Mouse (Mus musculus): ENCODE measurements around the gene Stx6. TPM values are rescaled to one million over a fixed set of nuclear protein-coding genes. Genes with fewer than 3 reads are reported as not detected.
"Not testable (repeated sequence)": the region's sequence is repeated elsewhere in the genome, so short reads cannot be mapped to it uniquely, and the experiment has no call there.

The Stx6 gene
- total RNA-seq, 2 experiments from 2014 or later: 84.5 to 90.1 TPM

DNA sequence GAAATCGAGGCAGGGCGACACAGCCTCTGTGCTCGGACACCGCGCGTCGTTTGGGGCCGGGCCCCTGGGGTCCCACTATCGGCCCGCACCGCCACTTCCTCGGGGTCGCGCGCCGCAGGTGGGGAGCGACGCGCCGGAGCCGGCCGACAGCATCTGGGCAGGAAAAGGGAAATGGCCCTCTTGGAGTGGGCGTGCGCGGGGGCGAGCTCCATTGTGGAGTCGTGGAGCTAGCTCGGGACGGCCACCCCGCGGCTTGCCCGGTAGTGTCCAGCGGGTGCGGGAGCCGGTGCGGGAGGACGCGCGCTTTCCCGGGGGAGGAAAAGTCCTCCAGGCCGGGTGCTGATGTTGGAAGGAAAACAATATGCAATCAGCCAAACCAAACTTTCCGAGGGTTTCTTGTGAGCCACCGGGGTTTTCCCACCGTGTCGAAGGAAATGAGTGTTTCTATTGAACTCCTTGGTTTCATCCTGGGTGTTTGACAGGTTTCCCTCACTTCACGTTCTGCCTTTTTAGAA, 512 bp downstream of the Stx6 start:
- DNase-seq (ENCODE audit: low spot score in 2 of 2): peak in 1 of 2 experiments; percentile 64

DNA sequence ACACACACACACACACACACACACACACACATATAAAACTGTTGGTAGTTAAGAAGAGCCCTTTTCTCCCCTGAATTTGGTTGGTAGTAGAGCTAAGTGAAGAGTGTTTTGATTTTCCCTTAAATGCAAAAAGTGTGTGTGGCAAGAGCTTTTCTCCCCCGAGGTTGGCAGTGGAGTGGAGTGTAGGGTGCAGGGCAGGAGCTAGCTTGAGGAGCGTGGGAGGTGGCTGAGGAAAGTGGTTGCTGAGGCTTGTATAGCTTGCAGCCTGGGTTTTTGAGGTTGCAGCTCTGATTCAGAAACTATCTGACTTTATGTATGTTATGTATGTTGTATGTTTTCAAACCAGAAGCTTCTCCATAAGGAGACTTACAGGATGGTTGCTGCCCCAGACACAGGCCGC, 8.9 kb downstream of the Stx6 start:
- DNase-seq (ENCODE audit: low spot score in 2 of 2): no peak

DNA sequence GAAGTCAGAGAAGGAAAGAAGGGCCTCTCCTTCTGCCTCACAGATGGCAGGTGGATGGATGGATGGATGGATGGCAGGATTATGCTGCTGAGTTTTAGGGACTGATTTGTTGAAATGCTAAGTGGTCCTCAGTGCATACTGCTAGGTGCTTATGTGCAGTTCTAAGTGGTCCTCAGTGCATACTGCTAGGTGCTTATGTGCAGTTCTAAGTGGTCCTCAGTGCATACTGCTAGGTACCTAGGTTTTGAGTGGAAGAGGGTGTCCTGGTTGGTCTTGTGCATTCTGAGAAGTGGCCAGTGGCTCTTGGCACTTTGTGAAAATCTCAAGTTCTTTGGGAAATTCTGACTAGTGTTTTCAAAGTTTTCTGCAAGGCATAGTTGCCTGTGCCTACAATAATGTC, 11.4 kb downstream of the Stx6 start:
- no peak for DNase-seq (ENCODE audit: low spot score in 2 of 2)

DNA sequence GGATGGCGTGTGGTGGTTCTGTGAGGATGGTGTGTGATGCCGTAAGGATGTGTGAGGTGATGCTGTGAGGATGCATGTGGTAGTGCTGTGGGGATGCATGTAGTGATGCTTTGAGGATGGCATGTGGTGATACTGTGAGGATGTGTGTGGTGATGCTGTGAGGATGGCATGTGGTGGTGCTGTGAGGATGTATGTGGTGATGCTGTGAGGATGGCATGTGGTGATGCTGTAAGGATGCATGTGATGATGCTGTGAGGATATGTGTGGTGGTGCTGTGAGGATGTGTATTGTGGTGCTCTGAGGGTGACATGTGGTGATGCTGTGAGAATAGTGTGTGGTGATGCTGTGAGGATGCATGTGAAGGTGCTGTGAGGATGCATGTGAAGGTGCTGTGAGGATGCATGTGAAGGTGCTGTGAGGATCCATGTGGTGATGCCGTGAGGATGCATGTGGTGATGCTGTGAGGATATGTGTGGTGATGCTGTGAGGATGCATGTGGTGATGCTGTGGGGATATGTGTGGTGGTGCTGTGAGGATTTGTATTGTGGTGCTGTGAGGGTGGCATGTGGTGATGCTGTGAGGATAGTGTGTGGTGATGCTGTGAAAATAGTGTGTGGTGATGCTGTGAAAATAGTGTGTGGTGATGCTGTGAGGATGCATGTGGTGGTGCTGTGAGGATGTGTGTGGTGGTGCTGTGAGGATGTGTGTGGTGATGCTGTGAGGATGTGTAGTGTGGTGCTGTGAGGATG, 14.6 kb downstream of the Stx6 start:
- DNase-seq (ENCODE audit: low spot score in 2 of 2): no peak

DNA sequence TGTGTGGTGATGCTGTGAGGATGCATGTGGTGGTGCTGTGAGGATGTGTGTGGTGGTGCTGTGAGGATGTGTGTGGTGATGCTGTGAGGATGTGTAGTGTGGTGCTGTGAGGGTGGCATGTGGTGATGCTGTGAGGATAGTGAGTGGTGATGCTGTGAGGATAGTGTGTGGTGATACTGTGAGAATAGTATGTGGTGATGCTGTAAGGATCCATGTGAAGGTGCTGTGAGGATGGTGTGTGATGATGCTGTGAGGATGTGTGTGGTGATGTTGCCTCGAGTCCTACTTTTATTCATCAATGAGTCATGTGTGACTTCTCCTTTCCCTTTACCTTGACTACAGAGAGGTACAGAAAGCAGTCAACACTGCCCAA, 15.1 kb downstream of the Stx6 start:
- not testable (repeated sequence) for DNase-seq (ENCODE audit: low spot score in 2 of 2)

DNA sequence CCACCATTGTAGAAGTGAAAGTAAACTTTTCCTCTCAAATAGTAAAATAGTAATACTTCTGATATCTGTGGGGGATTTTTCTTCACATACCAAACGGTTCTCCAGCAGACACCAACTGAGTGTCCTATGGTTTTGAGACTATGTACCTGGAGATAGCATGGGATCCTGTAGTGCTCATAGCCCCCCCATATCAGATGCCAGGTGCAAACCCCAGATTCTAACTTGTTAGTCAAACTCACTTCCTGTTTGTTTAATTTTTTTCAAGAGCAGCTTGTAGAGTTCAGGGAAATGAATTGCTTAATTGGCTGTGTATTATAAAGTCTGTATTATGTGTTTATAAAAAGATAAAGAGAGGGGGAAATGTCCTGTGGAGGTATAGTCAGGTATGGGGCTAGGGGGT, 15.9 kb downstream of the Stx6 start:
- DNase-seq (ENCODE audit: low spot score in 2 of 2): no peak

DNA sequence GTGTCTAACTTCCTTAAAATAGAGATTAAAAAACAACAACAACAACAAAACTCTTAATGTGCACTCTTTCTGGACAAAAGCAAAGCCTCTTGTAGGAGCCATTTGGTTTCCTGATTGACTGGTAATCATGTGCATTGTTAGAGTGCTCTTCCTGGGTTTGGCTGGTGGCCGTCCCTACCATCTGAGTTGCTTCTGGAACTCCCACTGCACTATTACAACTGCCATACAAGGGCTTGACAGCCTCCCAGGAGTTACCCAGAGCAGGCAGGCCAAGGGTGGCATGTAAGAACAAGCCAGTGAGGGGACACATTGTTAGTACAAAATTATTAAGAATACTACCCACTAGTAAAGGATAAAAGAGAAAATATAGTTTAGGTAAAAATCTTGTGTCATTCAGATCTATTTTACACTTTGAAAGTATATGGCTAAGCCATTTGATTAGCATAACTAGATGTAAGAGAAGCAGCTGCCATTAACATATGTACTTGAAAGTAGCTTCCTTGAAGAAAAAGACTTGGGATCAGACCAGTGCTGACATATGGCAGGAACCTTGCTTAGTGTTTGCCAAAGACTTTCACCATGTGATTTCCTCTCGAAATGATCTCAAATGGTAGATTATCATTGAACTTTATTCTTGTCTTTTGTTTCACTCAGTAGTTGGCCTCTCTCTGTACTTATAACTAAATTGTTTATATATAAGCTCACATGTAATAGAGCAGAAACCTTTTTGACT, 19.8 kb downstream of the Stx6 start:
- DNase-seq (ENCODE audit: low spot score in 2 of 2): no peak

DNA sequence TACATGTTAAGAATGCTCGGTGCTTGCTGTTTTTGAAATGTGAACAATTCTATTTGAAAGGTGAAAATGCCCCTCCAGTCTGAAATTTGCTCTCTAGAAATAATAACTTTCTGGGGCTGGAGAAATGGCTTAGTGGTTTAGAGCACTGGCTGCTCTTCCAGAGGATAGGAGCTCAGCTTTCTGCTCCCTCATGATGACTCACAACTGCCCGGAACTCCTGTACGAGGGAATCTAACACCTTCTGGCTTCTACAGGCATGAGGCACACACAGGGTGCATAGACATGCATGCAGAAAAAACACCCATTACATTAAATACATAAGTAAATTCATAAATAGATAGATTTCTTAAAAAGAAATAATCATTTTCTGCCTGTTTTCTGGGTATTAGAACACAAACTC, 25.7 kb downstream of the Stx6 start:
- DNase-seq (ENCODE audit: low spot score in 2 of 2): no peak

DNA sequence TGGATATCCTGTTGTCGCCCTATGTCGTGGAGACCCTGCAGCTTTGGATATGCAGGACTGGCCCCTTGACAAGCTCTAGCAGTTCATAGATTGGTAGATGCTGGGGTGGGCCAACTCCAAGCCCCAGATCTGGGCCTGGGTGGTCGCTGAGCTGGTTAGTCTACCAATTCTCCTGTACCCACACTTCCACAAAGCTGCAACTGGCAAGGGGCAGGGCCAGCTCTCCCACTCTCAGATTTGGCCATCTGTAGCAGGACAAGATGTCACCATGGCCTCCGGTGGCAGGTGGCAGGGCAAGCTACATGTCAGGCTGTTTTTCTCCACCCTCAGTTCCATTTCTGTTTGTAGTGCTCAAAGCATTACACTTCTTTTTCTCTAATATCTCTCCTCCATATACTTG, 30.1 kb downstream of the Stx6 start:
- DNase-seq (ENCODE audit: low spot score in 2 of 2): no peak

DNA sequence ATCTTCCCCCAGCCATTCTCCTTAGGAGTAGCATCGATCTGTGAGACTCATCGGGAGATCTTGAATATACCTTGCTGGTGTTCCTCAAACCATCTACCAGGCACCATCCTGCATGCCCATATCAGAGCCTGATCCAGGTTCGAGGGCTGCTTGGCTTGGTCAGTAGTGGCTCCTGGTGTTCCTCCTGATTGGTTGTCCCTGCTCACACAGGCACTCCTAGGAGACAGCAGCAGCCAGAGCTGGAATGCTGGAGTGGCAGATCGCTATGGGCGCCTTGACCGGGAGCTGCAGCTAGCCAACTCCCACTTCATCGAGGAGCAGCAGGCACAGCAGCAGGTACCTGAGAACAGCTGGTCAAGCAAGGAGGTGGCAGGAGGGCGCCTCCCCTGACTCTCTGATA, 32.7 kb downstream of the Stx6 start:
- no peak for DNase-seq (ENCODE audit: low spot score in 2 of 2)

DNA sequence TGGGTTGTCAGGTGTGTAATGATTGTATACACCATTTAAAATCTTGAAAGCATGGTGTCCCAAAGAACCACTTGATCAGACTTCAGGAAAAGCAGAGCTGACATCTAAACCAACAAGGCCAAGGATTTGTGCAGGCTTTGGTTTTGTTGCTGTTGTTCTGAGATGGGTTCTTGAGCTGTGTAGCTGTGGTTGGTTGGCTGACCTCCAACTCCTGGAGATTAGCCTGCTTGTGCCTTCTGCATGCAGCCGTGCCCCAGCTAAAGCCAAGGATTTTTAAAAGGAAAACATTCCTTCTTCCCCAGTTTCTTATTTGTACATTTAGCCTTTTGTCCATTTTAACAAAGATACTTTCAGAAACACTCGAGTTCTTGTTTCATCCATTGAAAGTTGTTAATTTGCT, 33.2 kb downstream of the Stx6 start:
- no peak for DNase-seq (ENCODE audit: low spot score in 2 of 2)

DNA sequence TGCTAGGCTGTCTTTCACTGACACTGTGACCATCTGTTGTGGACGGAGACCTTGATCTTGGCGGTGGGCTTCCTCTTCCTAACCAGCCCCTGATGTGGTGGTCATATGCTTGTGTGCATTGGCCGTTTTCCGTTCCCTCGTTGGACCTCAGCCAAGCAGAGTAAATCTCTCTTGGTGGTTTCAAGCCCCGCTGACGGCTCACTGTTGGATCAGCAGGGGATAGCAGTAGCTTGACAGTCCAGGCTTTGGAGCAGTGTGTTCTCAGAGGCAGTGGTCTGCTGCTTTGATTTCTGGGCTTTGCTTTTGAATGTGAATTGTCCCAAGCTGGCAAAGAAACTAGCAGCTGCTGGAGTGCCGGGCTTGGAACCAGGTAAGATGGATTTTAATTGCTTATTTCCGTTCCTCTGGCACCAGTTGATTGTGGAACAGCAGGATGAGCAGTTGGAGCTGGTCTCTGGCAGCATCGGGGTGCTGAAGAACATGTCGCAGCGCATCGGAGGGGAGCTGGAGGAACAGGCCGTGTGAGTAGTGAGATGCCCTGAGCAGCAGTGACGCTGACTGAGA, 34.4 kb downstream of the Stx6 start:
- peak; percentile 64 to 67 for DNase-seq (ENCODE audit: low spot score in 2 of 2)

DNA sequence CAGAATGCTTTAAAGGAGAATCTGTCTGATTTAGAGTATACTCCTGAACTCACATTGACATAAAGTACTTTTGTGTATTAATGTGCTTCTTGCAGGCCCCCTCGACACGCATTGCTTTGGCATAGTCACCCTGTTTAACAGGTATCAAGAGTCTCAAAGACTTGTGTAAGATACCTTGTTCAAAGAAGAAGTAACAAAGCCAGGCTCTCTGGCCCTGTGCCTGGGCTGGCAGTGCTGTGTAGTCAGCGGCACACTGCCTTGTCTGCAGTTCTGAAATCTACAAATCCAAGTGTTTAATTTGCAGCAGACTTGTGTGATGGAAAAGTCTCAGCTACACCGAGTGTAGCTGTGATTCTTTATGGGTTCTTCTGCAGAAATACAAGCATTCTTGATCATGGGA, 38.2 kb downstream of the Stx6 start:
- peak in 1 of 2 experiments; percentile 60 for DNase-seq (ENCODE audit: low spot score in 2 of 2)

DNA sequence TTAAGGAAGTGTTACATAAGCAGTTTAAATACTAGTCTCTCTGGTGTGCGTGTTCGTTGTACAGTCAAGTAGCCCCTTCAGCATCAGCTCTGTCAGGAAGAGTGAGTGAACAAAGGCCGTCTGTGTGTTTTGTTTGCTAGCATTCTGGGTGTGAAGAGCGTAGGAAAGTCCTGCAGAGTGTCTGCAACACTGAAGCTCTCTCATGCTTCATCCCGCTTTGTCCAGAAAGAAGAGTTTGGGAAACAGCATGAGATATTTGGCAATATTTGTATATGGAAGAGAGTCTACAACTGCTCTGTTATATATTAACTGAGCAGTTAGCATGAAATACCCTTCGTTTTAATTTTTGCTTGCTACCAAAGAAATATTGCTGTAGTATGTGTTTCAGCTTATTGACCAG, 41.0 kb downstream of the Stx6 start:
- no peak for DNase-seq (ENCODE audit: low spot score in 2 of 2)

DNA sequence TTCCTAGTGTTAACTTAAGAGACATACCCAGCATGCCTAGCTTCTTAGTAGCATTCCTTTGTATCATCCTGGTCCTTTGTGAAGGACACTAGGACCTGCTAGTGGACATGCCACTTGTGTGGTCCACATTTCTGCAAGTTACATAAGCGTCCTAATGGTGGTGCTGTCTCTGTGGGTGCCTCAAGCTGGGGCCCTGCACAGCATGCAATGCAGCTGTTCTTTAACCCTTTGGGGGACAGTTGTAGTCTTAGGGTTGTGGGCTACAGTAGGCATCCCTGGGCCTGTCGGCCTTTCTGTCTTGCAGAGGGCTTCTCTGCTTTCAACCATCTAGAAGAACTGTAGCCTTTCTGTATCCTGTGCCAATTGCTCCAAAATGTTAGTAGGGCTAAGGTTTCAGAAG, 42.5 kb downstream of the Stx6 start:
- DNase-seq (ENCODE audit: low spot score in 2 of 2): no peak

DNA sequence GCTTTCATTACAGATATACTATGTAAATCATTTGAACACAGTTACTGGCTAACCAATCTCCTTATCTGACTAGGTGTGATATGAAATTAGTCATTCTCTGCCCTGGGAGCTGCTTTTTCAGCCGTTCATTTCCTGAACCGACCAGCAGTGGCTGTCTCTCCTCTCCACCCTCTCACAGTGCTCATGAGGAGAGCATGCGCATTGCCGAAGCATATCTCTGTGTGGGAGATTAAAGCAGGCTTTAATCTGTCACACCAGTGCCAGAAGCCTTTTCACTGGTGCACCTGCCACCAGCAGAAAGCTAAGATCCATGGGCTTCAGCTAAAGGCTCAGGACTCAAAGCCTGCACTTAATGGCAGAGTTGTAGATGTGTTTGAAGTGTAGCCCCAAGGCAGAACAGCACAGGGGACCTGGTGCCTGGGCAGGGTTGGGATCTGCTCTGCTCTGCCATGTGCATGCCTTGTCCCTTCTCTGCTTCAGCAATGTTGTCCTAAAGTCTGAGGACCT, 42.9 kb downstream of the Stx6 start:
- DNase-seq (ENCODE audit: low spot score in 2 of 2): peak in 1 of 2 experiments; percentile 36

DNA sequence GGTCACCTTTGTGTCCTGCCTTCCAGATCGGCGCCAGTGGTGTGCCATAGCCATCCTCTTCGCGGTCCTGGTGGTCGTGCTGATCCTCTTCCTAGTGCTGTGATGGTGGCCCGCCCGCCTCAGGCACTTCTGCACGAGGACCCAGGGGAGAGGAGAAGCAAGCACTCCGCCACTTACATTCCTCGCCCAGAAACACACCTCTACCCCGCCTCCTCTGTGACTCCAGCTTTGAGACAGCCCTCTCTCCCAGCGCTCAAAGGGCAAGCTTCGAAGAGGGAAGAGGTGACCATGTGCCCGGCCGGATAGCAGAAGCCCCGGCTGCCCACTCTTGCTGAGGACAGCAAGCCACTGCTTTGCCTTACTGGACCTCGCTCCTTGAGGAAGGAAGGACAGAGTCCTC, 43.4 kb downstream of the Stx6 start:
- DNase-seq (ENCODE audit: low spot score in 2 of 2): no peak

DNA sequence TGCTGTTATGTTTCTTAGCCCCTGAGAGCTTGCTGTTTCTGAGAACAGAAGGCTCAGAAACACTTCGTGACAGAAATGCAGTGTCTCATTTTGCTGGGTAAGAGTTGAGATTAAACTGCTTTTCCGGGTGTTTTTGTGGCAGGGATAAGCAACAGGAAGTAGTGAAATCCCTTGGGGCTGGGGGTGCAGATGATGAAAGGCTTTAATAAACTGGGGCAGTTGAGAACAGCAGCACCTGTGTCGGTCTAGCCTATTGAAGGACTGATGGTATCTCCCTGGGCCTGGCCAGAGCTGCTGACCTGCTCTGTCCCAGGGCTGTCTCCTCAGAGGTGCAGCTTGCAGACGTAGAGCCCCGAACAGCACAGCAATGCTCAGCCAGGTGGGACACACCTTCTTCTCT, 44.0 kb downstream of the Stx6 start:
- no peak for DNase-seq (ENCODE audit: low spot score in 2 of 2)

DNA sequence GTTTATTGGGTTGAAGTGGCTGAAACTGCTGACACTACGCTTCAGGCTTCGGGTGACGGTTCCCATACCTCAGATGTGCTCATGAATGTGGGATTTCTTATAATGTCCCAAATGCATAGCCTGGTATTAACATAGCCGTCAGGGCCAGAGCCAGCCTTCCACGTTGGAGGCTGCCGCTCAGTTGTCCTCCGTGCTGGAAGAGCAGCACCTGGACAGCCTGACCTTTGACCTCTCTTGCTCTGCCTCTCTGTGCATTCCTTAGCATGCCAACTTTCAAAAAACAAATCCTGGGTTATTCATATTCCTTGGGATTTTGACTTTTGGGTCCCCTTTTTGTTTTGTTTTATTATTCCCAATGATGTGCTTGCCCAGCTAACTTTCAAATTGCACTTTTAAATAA, 44.6 kb downstream of the Stx6 start:
- DNase-seq (ENCODE audit: low spot score in 2 of 2): no peak

DNA sequence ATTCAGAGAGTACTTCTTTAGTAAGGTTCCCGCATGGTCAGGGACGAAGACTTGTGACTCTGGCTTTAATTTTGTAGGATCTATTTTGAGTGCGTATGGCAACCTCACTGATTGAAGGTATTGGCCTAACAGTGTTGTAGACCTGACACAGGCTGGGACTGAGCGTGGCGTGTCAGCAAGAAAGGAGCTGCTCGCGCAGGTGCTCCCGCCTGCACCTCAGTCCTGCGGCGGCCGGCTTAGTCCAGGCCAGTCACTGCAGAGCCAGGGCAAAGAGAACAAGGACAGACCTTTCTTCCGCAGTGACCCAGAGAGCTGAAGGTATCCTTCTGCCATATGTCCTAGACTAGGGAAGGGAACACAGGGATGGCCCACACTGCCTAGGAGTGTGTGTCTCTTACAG, 45.4 kb downstream of the Stx6 start:
- DNase-seq (ENCODE audit: low spot score in 2 of 2): peak in 1 of 2 experiments; percentile 19

DNA sequence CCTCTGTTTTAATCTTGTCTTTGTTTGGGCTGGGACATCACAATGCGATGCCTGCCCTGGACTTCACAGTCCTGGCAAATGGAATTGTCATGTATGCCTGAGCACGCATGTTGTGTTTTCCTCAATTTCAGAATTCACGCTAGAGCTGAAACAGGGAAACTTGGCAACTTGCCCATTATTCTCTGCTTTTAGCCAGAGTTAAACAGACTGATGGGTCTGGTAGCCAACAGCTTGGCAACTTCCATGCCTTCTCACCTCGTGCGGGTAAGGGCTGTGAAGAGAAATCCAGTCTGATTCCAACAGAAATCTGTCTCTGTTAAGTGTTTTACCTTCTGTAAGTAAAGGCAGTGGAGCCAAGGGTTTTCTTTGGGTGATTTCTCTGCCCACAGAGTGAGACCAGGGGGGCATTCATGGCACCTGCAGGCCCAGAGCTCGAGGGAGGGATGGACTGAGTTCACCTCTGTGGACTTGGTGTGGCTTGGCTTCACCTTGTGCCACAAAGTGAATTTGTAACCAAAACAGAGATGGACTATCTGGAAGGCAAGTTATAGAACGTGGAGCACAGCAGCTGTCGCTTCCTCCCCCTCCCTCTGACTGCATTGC, 46.1 kb downstream of the Stx6 start:
- peak in 1 of 2 experiments; percentile 67 for DNase-seq (ENCODE audit: low spot score in 2 of 2)

DNA sequence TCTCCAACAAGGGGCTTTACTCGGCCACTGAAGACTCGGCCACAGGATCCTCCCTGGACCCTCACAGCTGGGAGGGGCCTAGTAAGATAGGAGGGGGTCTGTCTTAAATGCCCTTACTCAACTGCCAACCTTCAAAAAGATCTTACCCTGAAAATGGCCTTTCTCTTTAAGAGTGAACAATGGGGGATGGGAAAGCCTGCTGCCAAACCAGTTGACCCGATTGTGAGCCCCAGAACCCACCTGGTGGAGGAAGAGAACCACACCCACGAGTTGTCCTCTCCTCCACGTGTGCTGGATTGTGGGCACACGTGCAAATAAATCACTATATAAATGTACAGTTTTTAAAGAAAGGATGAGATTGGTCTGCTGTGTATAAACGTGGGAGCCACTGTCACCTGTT, 46.8 kb downstream of the Stx6 start:
- DNase-seq (ENCODE audit: low spot score in 2 of 2): no peak

Data from layer of hippocampus, postnatal 10 days (tissue).